Mouse (Mus musculus): ENCODE results near the gene Wnt5a.
A peak's percentile ranks its signal among the peaks of the same experiment; 100 is the strongest.

The Wnt5a gene

GRCm38 (mm10) chr14:28509441-28510340 lies 5.1 kb downstream of the Wnt5a start:
- DNase-seq: peak; percentile 57 to 62

DNA sequence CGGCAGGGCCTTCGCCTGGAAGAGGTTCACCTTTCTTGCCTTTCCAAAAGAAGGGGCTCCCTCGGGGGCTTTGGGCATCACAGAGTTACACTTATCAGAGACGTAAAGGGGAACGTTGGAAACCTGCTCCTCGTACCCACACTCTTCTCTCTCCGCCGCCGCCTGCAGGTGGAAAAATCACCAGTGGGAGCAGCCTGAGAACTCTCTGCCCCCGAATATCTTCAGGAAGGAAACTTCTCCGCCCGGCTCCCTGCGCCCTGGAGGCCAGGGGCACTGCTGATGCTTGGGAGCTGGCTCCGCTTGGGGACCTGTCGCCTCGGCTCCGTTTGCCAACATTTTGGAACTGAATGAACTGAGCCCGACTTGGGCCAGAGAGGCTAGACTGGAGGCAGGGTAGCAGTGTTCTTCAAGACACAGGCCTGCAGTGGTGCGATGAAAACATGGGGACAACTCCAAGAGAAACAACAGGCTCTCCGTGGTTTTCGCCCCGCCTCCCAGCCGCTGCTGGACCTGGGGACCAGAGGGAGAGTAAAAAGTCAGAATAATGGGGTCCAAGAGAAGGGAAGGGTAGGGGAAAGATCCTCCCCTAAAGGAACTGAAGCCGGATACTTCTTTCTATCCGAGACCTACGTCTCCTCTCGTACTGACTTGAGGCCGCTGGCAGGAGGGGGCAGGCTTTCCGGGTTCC lies 5.9 kb downstream of the Wnt5a start:
- DNase-seq: peak; percentile 70 to 71

GRCm38 (mm10) chr14:28511029-28511651 lies 6.6 kb downstream of the Wnt5a start:
- DNase-seq: peak; percentile 52 to 54

GRCm38 (mm10) chr14:28512805-28513590 lies 8.4 kb downstream of the Wnt5a start:
- peak in 1 of 2 experiments; percentile 3 for DNase-seq

DNA sequence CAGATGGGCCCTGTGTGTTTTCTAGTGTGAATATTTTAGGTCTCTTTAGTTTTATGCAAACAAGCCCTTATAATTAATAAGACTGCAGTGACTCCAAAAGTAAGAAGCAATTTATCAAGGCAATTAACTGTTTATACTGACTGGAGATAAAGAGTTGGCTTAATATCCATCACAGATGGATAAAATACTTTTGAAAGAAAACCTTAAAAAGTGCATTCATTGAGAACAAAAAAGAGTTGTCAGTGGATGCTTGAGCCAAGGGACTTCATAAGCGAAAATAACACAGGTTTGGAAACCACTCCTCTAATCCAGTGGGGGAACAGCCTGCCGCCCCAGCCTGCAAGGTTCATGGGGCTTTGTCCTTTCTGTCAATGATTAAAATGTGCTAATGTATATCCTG lies 9.6 kb downstream of the Wnt5a start:
- no peak for DNase-seq

GRCm38 (mm10) chr14:28515331-28515730 lies 10.8 kb downstream of the Wnt5a start:
- no peak for DNase-seq

DNA sequence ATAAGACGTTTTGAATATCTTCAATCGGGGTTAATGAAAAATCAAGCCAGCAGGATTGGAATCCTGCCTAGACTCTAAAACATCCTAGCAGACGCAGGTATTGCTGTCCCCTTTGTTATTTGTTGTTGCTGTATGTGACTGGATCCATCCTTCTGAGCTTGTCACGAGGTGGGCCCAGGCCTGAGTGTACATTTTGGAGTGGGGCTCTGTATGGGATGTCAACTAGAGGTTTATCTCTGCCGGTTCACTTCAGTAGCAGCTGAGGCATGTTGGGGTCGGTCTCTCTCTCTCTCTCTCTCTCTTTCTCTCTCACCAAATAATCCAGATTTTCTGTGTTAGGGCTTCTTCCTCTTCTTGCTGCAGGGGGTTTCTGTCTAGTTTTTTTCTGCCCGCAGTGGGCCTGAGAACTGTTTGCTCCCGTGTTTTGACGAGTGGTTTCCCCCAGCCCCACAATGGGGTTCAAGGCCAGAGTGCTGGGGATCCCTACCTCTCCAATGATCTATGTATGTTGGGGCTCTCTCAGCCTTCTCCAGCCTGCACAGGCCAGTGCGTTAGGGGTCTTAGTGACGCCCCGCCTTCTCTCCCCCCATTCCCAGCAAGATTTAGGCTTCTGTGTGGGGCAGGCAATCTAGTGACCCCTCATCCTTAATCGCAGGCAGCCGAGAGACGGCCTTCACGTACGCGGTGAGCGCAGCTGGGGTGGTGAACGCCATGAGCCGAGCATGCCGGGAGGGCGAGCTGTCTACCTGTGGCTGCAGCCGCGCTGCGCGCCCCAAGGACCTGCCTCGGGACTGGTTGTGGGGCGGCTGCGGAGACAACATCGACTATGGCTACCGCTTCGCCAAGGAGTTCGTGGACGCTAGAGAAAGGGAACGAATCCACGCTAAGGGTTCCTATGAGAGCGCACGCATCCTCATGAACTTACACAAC lies 13.3 kb downstream of the Wnt5a start:
- no peak for DNase-seq

GRCm38 (mm10) chr14:28521106-28521505 lies 16.6 kb downstream of the Wnt5a start:
- DNase-seq: no peak

DNA sequence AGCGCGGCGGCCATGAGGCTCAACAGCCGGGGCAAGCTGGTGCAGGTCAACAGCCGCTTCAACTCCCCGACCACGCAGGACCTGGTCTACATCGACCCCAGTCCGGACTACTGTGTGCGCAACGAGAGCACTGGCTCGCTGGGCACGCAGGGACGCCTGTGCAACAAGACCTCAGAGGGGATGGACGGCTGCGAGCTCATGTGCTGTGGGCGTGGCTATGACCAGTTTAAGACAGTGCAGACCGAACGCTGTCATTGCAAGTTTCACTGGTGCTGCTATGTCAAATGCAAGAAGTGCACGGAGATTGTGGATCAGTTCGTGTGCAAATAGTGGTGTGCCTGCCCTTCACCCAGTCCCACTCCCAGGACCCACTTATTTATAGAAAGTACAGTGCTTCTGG lies 18.1 kb downstream of the Wnt5a start:
- DNase-seq: no peak

DNA sequence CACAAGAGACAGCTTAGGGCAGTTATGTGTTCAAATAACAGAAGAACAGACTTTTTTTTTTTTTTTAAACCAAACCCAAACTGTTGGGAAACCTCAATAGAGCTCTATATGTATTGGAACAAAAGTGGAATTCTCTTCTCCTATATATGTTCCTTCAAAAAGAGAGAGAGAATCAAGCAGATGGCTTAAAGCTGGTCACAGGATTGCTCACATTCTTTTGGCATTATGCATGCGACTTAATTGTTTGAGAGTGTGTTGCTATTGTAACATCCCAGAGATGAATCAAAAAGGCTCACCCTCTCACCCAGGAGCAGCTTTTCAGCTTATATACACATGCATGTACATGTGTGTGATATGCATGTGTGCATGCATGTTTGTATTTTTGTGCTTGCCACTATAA lies 21.0 kb downstream of the Wnt5a start:
- no peak for DNase-seq

GRCm38 (mm10) chr14:28528151-28528685 lies 23.7 kb downstream of the Wnt5a start:
- no peak for DNase-seq

DNA sequence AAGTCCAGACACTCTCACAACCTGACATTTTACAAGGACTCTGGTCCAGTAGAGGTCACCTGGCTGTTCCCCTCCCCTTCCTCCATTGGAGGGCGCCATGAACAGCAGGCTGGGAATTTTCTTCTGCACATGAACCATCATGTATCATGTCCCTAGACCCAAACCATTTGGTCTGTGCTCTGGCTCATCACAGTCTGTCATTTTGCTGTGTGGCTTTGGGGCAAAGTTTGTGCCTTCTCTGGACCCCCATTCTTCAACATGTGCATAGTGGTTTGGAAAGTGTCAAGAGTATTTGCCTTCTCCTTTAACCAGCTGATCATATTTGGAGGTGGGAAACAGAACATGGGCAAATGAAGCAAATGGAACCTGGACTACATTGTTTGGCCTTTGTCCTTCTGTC lies 27.0 kb downstream of the Wnt5a start:
- no peak for DNase-seq

GRCm38 (mm10) chr14:28532943-28533342 lies 28.4 kb downstream of the Wnt5a start:
- DNase-seq: peak; percentile 34 to 40

- DNase-seq: no peak
These were observed 29.3 kb downstream of the Wnt5a start for GRCm38 (mm10) chr14:28533876-28534275.

GRCm38 (mm10) chr14:28535814-28536213 lies 31.3 kb downstream of the Wnt5a start:
- DNase-seq: peak; percentile 92 to 95

- DNase-seq: no peak
These were observed 35.0 kb downstream of the Wnt5a start for GRCm38 (mm10) chr14:28539577-28539976.

DNA sequence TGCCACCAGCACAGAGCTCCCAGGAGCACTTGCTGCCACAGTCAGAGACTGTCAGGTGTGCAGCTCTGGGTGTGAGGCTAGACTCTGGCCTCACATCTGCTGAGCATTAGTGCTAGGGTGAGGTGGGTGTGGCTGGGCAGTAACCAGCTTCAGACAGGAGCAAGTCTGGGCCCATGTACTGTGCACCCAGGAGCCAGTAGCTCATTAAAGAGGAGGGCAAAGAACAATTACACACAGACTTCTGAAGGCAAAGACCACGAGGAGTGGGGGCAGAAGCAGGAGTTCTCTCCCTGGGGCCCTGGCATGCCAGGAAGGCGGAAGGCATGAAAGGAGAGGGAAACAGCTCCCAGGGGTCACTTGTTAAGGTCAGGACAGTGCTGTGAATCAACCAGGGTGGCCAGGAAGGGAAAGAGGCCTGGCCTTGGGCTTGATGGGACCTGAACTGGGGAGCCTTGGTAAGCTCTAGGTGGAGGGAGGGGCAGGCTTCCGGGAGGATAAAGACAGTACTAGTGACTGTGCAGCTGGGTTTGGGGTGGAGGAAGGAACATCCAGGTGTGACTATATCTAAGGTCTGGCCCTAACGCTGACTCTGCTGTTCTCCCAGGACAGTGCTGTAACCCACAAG lies 37.7 kb downstream of the Wnt5a start:
- no peak for DNase-seq

DNA sequence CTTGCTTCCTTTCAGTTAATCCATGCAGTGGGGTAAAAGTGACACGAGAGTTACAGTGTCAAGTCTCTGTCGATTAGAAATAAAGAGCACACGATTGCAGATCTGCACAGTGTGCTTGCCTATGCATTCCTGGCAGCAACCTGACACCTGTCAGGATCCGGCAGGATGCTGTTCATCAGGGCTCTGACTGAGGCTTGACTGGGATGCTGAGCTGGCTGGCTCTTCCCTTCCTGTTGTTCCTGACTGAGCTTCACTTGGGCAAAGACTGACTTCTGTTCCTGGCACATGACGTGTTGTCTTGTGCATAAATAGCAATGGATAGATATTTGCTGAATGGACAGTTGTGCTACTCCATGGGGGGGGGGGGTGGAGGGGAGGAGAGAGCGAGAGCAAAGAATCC lies 57.3 kb downstream of the Wnt5a start:
- DNase-seq: peak; percentile 30 to 53

All from cerebellum, postnatal 10 days (tissue).